Mouse (Mus musculus): ENCODE data around the gene E130218I03Rik.

DNA sequence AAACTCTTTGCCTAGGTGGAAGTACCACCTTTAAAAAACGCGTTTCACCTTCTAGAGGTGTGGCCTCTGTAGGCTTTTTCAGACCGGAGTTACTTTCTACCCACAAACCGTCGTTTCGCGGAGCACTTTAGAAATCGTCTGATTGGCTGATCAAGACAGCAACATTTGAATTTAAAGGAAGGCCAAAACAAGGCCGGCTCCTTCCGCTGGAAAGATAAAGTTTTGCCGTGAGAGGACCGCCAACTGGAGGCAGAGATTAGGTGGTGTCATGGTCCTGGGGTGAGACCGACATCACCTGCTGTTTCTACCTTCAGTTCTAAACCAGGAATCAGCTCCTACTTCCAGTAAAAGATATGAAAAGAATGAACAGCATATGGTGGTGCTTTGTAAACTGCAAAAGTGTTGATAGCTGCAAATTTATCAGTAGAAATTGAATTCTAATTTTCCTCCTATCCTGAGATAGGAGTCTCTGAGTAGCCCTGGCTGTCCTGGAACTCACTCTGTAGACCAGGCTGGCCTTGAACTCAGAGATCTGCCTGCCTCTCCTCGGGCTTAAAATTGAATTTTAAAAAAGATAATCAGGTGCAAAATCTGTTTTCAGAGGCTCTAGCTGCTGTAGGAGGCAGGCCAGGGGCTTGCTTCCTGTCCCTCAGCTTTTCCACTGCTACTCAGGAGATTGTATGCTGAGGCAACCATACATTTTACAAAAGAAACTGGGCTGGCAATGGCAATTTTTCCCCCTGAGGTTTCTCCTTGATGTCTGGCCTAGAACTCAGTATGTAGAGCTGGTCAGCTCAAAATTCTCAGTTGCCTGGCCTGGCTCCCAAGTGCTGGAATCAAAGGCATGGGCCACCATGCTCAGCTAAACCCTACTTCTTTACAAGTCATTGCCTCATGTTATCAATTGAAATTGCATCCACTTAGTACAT lies 30.2 kb downstream of the E130218I03Rik start:
- no peak for TF ChIP-seq CTCF (IDR thresholded peaks at IDR 0.05; ENCODE audit: borderline replicate concordance, insufficient read depth, low read depth, low read length)
- no peak for TF ChIP-seq POLR2A (IDR thresholded peaks at IDR 0.05; ENCODE audit: borderline replicate concordance, insufficient read depth, low read length)

All from cerebellum, adult 2 months (tissue).